Mouse (Mus musculus) CD8-positive naive resting alpha-beta T cell, adult 2 months (primary cell): ENCODE data around the gene Trpc4ap.

ENCODE experiments used
- DNase-seq, 2 experiments: peaks; one replicate each; pipeline ENCODE4 v3.0.0; 2022; ENCODE audit warnings: low read depth in 2 of 2, low spot score in 2 of 2

The Trpc4ap gene

GRCm38 (mm10) chr2:155641540-155642472, 50.4 kb downstream of the Trpc4ap start:
- DNase-seq = no peak

- no peak for DNase-seq
Observed at GRCm38 (mm10) chr2:155640656-155641055, 51.5 kb downstream of the Trpc4ap start.

GRCm38 (mm10) chr2:155637411-155637810, 54.8 kb downstream of the Trpc4ap start:
- no peak for DNase-seq

- DNase-seq = no peak
Observed at GRCm38 (mm10) chr2:155636881-155637280, 55.3 kb downstream of the Trpc4ap start.

- no peak for DNase-seq
Observed at GRCm38 (mm10) chr2:155635961-155636360, 56.2 kb downstream of the Trpc4ap start.

GRCm38 (mm10) chr2:155634562-155634961, 57.6 kb downstream of the Trpc4ap start:
- no peak for DNase-seq

- DNase-seq = no peak
Observed at GRCm38 (mm10) chr2:155633731-155634130, 58.5 kb downstream of the Trpc4ap start.

GRCm38 (mm10) chr2:155633121-155633520, 59.1 kb downstream of the Trpc4ap start:
- DNase-seq = no peak

- DNase-seq = no peak
Observed at GRCm38 (mm10) chr2:155632138-155632936, 59.8 kb downstream of the Trpc4ap start.

GRCm38 (mm10) chr2:155630590-155631416, 61.4 kb downstream of the Trpc4ap start:
- no peak for DNase-seq

- no peak for DNase-seq
Observed at GRCm38 (mm10) chr2:155630153-155630552, 62.0 kb downstream of the Trpc4ap start.

GRCm38 (mm10) chr2:155629231-155629661, 62.9 kb downstream of the Trpc4ap start:
- DNase-seq = no peak

- no peak for DNase-seq
Observed at GRCm38 (mm10) chr2:155628519-155628918, 63.7 kb downstream of the Trpc4ap start.

GRCm38 (mm10) chr2:155628112-155628511, 64.1 kb downstream of the Trpc4ap start:
- DNase-seq = no peak

- DNase-seq = peak; percentile 72 to 73
Observed at GRCm38 (mm10) chr2:155627030-155627738, 65.0 kb downstream of the Trpc4ap start.

GRCm38 (mm10) chr2:155626277-155626676, 65.9 kb downstream of the Trpc4ap start:
- no peak for DNase-seq

- no peak for DNase-seq
Observed at GRCm38 (mm10) chr2:155624730-155625129, 67.5 kb downstream of the Trpc4ap start.

- no peak for DNase-seq
Observed at GRCm38 (mm10) chr2:155623996-155624395, 68.2 kb downstream of the Trpc4ap start.

GRCm38 (mm10) chr2:155622606-155623005, 69.6 kb downstream of the Trpc4ap start:
- no peak for DNase-seq

- peak; percentile 89 to 91 for DNase-seq
Observed at GRCm38 (mm10) chr2:155619817-155620216, 72.4 kb downstream of the Trpc4ap start.
